Mouse (Mus musculus): ENCODE data around the gene Stim1.

- TF ChIP-seq POLR2A (IDR thresholded peaks at IDR 0.05; ENCODE audit: insufficient read length, low read depth) (no peak), MAX (IDR thresholded peaks at IDR 0.05; ENCODE audit: low read depth) (no peak)
These were observed 43.2 kb downstream of the Stim1 start for GRCm38 (mm10) chr7:102310821-102311220.

Measured in myocyte (in vitro differentiated cells).